ENCODE assay signal across 13 mouse cellular contexts in genomic region chr1:155223036-155223435, GRCm38 (mm10). TPM values are rescaled to one million over a fixed set of nuclear protein-coding genes. Genes with fewer than 3 reads are reported as not detected.
A peak's percentile ranks its signal among the peaks of the same experiment; 100 is the strongest.
DNase-seq lines count a peak whose midpoint lies in the region; ATAC-seq and TF ChIP-seq lines count a peak whose summit lies in the region.
"Had no signal": no experiment of that assay in that cellular context is flagged by ENCODE, and none has a peak within 500 bp of the region (broad histone marks: within the 10 kb centered on the region; RNA-seq: fewer than 3 reads in every experiment).

No protein-coding gene starts in this region.

- 0 out of 2 replicates have a peak overlapping the region, but pooled peaks have one; percentile 5 for H3K27ac ChIP-seq in heart, embryonic 15.5 days
- H3K27ac ChIP-seq in CH12.LX (ENCODE audit: insufficient read depth, low read depth) = no peak overlapping the region
- no peak overlapping the region for H3K27ac ChIP-seq in liver, embryonic 13.5 days
- H3K27ac ChIP-seq in thymus, adult 2 months (ENCODE audit: control insufficient read depth, insufficient read depth, low read length) = peak overlapping the region; percentile 51

- TF ChIP-seq RAD21 in CH12.LX (IDR thresholded peaks at IDR 0.05; ENCODE audit: low read depth, low read length) = no peak

- DNase-seq in heart, postnatal 36 days = no peak
- peak; percentile 84 for DNase-seq in CH12.LX (ENCODE audit: extremely low read depth)
- DNase-seq in liver, embryonic 13.5 days = no peak
- DNase-seq in thymus, adult 2 months = peak; percentile 46
- no peak for DNase-seq in adrenal gland, postnatal 4 days (ENCODE audit: low spot score in 2 of 2)
- DNase-seq in lung, postnatal 10 days = no peak
- DNase-seq: heart, adult 11 months; lung, postnatal 36 days had no signal

- peak; percentile 23; the same call in 1 of the 2 replicates for TF ChIP-seq POLR2A in CH12.LX (IDR thresholded peaks at IDR 0.05; ENCODE audit: low read depth, low read length)
- TF ChIP-seq POLR2A in thymus, adult 2 months (IDR thresholded peaks at IDR 0.05; ENCODE audit: control insufficient read depth, extremely low read depth, insufficient read depth, low read length, poor library complexity) = no peak

- TF ChIP-seq EP300 in CH12.LX (IDR thresholded peaks at IDR 0.05; ENCODE audit: low read length) = peak; percentile 37; the same call in 1 of the 2 replicates

- no peaks in the 10 kb centered on the region for H3K79me2 ChIP-seq in CH12.LX (replicated peaks; ENCODE audit: control insufficient read depth, extremely low read depth, insufficient read depth, poor library complexity, severe bottlenecking)

- dilution Hi-C loops in CH12.LX (cut with MboI; ENCODE audit: extremely low pct_ligation_motif_present, extremely low pct_unique_long_range_greater_than_20kb, low sequenced_read_pairs) = loop anchor here (25.0 kb wide), 1 partner anchor 186 kb away; no protein-coding TSS in a partner anchor

- no peaks in the 10 kb centered on the region for H3K27me3 ChIP-seq in heart, embryonic 15.5 days
- H3K27me3 ChIP-seq in CH12.LX (replicated peaks) = no peaks in the 10 kb centered on the region
- peaks cover 4% of the 10 kb centered on the region; the same call in 1 of the 2 replicates for H3K27me3 ChIP-seq in liver, embryonic 13.5 days
- H3K27me3 ChIP-seq in thymus, adult 2 months (ENCODE audit: control insufficient read depth, insufficient read depth, low read length) = no peaks in the 10 kb centered on the region
- H3K27me3 ChIP-seq: forebrain, embryonic 15.5 days had no signal

- intact Hi-C loops in heart, postnatal 36 days (cut with DNase I) = loop anchor here (10.0 kb wide), 1 partner anchor 438 kb away; no protein-coding TSS in a partner anchor

- no peak overlapping the region; the same call in 1 of the 2 replicates for H3K4me3 ChIP-seq in heart, embryonic 15.5 days
- H3K4me3 ChIP-seq in CH12.LX (replicated peaks in 1 of 3; ENCODE audit: low read depth in 2 of 3, low read length in 2 of 3, poor library complexity in 1 of 3) = peak overlapping the region; percentile 23 to 68 (median 38)
- no peak overlapping the region for H3K4me3 ChIP-seq in liver, embryonic 13.5 days (replicated peaks)
- peak overlapping the region; percentile 28 for H3K4me3 ChIP-seq in thymus, adult 2 months (ENCODE audit: control insufficient read depth, insufficient read depth, low read length)
- H3K4me3 ChIP-seq: embryonic facial prominence, embryonic 10.5 days; forebrain, embryonic 15.5 days; myocyte had no signal

- in situ Hi-C loops in CH12.LX (cut with MboI; ENCODE audit: low pct_ligation_motif_present, low pct_unique_long_range_greater_than_20kb, low sequenced_read_pairs) = loop anchor here (10.0 to 25.0 kb wide), 2 partner anchors 438 to 936 kb away; no protein-coding TSS in a partner anchor

- H3K9me3 ChIP-seq in heart, embryonic 15.5 days (replicated peaks) = no peaks in the 10 kb centered on the region
- no peaks in the 10 kb centered on the region for H3K9me3 ChIP-seq in CH12.LX (replicated peaks; ENCODE audit: low read length)
- H3K9me3 ChIP-seq in liver, embryonic 13.5 days (replicated peaks) = no peaks in the 10 kb centered on the region
- H3K9me3 ChIP-seq: embryonic facial prominence, embryonic 10.5 days; forebrain, embryonic 15.5 days had no signal

- no peak overlapping the region; the same call in 1 of the 2 replicates for H3K4me2 ChIP-seq in heart, embryonic 15.5 days
- H3K4me2 ChIP-seq in CH12.LX (ENCODE audit: insufficient read depth, low read depth, poor library complexity, severe bottlenecking) = peak overlapping the region; percentile 44; the same call in 1 of the 2 replicates
- H3K4me2 ChIP-seq in liver, embryonic 13.5 days = peak overlapping the region; percentile 70
- H3K4me2 ChIP-seq: forebrain, embryonic 15.5 days had no signal

- ATAC-seq in heart, embryonic 15.5 days (replicated peaks; ENCODE audit: insufficient number of reproducible peaks, insufficient read depth, low FRiP score, low read depth) = no peak
- peak; percentile 5; the same call in 1 of the 2 replicates for ATAC-seq in liver, embryonic 13.5 days (ENCODE audit: low read depth)
- no peak for ATAC-seq in cerebellum, adult (ENCODE audit: insufficient number of reproducible peaks, low FRiP score, low TSS enrichment)

- peaks cover 42% of the 10 kb centered on the region for H3K4me1 ChIP-seq in heart, embryonic 15.5 days (replicated peaks)
- H3K4me1 ChIP-seq in CH12.LX (ENCODE audit: control insufficient read depth in 1 of 2, insufficient read depth in 2 of 2) = peaks cover 17 to 45% of the 10 kb centered on the region in 2 experiments
- peaks cover 23% of the 10 kb centered on the region for H3K4me1 ChIP-seq in liver, embryonic 13.5 days (replicated peaks)
- H3K4me1 ChIP-seq in thymus, adult 2 months (replicated peaks; ENCODE audit: control insufficient read depth, insufficient read depth, low read length) = peaks cover 50% of the 10 kb centered on the region

- WGBS in heart, embryonic 15.5 days = 77% methylated on average over 6 of the region's 6 CpGs
- 53% methylated on average over 6 of the region's 6 CpGs for WGBS in liver, embryonic 13.5 days (ENCODE audit: insufficient replicate concordance)
- WGBS in thymus, adult 2 months = 5% methylated on average over 6 of the region's 6 CpGs

- no peak overlapping the region for H3K9ac ChIP-seq in heart, embryonic 15.5 days
- no peak overlapping the region for H3K9ac ChIP-seq in CH12.LX (ENCODE audit: insufficient read depth, low read depth)
- H3K9ac ChIP-seq in liver, embryonic 13.5 days = no peak overlapping the region
- H3K9ac ChIP-seq: forebrain, embryonic 15.5 days had no signal

- H3K36me3 ChIP-seq in heart, embryonic 15.5 days = peaks cover 37% of the 10 kb centered on the region
- peaks cover 0 to 33% of the 10 kb centered on the region in 2 experiments for H3K36me3 ChIP-seq in CH12.LX (replicated peaks in 1 of 2; ENCODE audit: control insufficient read depth in 1 of 2, insufficient read depth in 1 of 2, low read length in 1 of 2)
- no peaks in the 10 kb centered on the region for H3K36me3 ChIP-seq in liver, embryonic 13.5 days
- no peaks in the 10 kb centered on the region for H3K36me3 ChIP-seq in thymus, adult 2 months (ENCODE audit: control insufficient read depth, insufficient read depth, low read length)
- H3K36me3 ChIP-seq: forebrain, embryonic 15.5 days had no signal

- no peak for TF ChIP-seq CTCF in CH12.LX (conservative IDR thresholded peaks at IDR 0.05 in 1 of 2, IDR thresholded peaks at IDR 0.05 in 1 of 2; ENCODE audit: low read depth in 2 of 2, low read length in 2 of 2)
- no peak for TF ChIP-seq CTCF in thymus, adult 2 months (IDR thresholded peaks at IDR 0.05; ENCODE audit: borderline replicate concordance, control insufficient read depth, extremely low read depth, insufficient read depth, low read length, poor library complexity)

TF ChIP-seq in CH12.LX, 34 proteins besides CTCF, POLR2A, EP300 and RAD21:
- no peak for TF ChIP-seq RCOR1 (conservative IDR thresholded peaks at IDR 0.05; ENCODE audit: low read depth, low read length)
- peak; percentile 62; the same call in 1 of the 2 replicates for TF ChIP-seq MXI1 (IDR thresholded peaks at IDR 0.05; ENCODE audit: low read depth, low read length)
- TF ChIP-seq MAX (IDR thresholded peaks at IDR 0.05; ENCODE audit: low read length) = peak; percentile 66; the same call in 1 of the 2 replicates
- TF ChIP-seq MAFK (IDR thresholded peaks at IDR 0.05; ENCODE audit: insufficient replicate concordance, low read length) = no peak
- TF ChIP-seq POLR2AphosphoS2 (IDR thresholded peaks at IDR 0.05; ENCODE audit: low read depth, low read length) = no peak
- peak; percentile 55 for TF ChIP-seq BHLHE40 (IDR thresholded peaks at IDR 0.05; ENCODE audit: low read depth, low read length)
- TF ChIP-seq HCFC1 (IDR thresholded peaks at IDR 0.05; ENCODE audit: low read depth, low read length) = peak; percentile 13; the same call in 1 of the 2 replicates
- TF ChIP-seq MEF2A (IDR thresholded peaks at IDR 0.05; ENCODE audit: borderline replicate concordance, low read depth, low read length) = 0 out of 2 replicates have a peak, but pooled peaks have one; percentile 14
- TF ChIP-seq IRF4 (IDR thresholded peaks at IDR 0.05; ENCODE audit: low read depth, low read length) = 0 out of 2 replicates have a peak, but pooled peaks have one; percentile 26
- 0 out of 2 replicates have a peak, but pooled peaks have one; percentile 62 for TF ChIP-seq MYC (IDR thresholded peaks at IDR 0.05; ENCODE audit: low read depth, low read length)
- 0 out of 2 replicates have a peak, but pooled peaks have one; percentile 19 for TF ChIP-seq ELF1 (IDR thresholded peaks at IDR 0.05; ENCODE audit: low read depth, low read length)
- TF ChIP-seq ETS1 (conservative IDR thresholded peaks at IDR 0.05; ENCODE audit: low read depth, low read length) = peak; percentile 35; the same call in 1 of the 2 replicates
- peak; percentile 49; the same call in 1 of the 2 replicates for TF ChIP-seq SIN3A (IDR thresholded peaks at IDR 0.05; ENCODE audit: low read length)
- TF ChIP-seq TCF12 (IDR thresholded peaks at IDR 0.05; ENCODE audit: low read depth, low read length) = peak; percentile 57; the same call in 1 of the 2 replicates
TF ChIP-seq in CH12.LX: peak in this region for 11.

RNA-seq across cellular contexts. Expression of gene BC034090, which starts 21.2 kb away (rescaled TPM):
- 8.0 and 9.4 TPM in 2 replicates for polyA plus RNA-seq in heart, embryonic 15.5 days (2015; fragmentation: Nextera tagmentation; extraction: Ambion mirVana)
- total RNA-seq in heart, postnatal 36 days (2021) = 10 to 100 TPM; 32.0 to 34.3 TPM
- total RNA-seq in CH12.LX (2012; rRNA removed) (1.5 and 1.6 TPM in 2 replicates), CH12.LX (2014; rRNA removed) (3.0 and 3.3 TPM in 2 replicates)
- 3.8 and 4.6 TPM in 2 replicates for polyA plus RNA-seq in CH12.LX (2012; ENCODE audit: insufficient read length, low read depth)
- polyA plus RNA-seq in liver, embryonic 13.5 days (2015; fragmentation: Nextera tagmentation; extraction: Ambion mirVana) = 0.13 and 0.28 TPM in 2 replicates
- 7.6 and 13.1 TPM in 2 replicates for polyA plus RNA-seq in thymus, adult 2 months (2012; rRNA removed)
- total RNA-seq in adrenal gland, postnatal 4 days (2021) = 10 to 100 TPM; 34.2 to 36.5 TPM

Comparison
In these comparisons a context has a peak if more than half of its experiments do, and no peak if none do; other contexts are left out.
1. H3K27ac ChIP-seq: peak in heart, embryonic 15.5 days (single experiment) and thymus, adult 2 months (single experiment); none in CH12.LX (single experiment) and liver, embryonic 13.5 days (single experiment).
2. H3K4me3 ChIP-seq: peak in CH12.LX (3 of 3) and thymus, adult 2 months (single experiment); none in heart, embryonic 15.5 days (single experiment) and liver, embryonic 13.5 days (single experiment).
3. DNase-seq: peak in CH12.LX (single experiment) and thymus, adult 2 months (single experiment); none in heart, postnatal 36 days (0 of 2), liver, embryonic 13.5 days (single experiment), adrenal gland, postnatal 4 days (0 of 2) and lung, postnatal 10 days (single experiment).